Mouse (Mus musculus): ENCODE measurements around the gene Osbp2.

DNA sequence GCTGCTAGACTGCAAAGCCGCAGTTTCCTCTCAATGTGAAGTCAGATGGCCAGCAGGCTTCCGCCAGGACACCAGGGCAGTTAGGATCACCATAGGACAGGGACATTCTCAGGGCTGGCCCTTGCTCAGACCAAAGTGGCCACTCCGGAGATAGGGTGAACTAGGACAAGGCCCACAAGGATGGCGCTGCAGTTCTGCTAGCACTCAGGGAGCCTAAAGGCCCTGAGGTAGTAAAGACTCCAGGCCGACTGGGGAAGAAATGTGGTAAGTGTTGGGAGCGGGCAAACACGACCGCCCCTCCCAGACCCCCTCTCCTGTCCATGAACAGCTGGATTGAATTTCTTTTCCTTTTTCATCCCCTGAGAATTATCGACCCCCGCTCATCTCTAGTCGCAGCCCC, 102.4 kb downstream of the Osbp2 start:
- TF ChIP-seq CTCF (IDR thresholded peaks at IDR 0.05; ENCODE audit: low read depth, low read length) (no peak), TAL1 (conservative IDR thresholded peaks at IDR 0.05; ENCODE audit: low read depth, low read length) (no peak), POLR2AphosphoS5 (IDR thresholded peaks at IDR 0.05; ENCODE audit: insufficient replicate concordance, low read depth, low read length) (no peak)
